Mouse (Mus musculus) stomach, embryonic 16.5 days (tissue): ENCODE results near the gene Gbx2. TPM values are rescaled to one million over a fixed set of nuclear protein-coding genes. Genes with fewer than 3 reads are reported as not detected.

ENCODE experiments used
- ATAC-seq: fragments of 200-750 bp; cut with Nextera tagmentation; 2 replicates; pipeline ENCODE4 v1.8.0; 2017; ENCODE audit warnings: moderate number of reproducible peaks, moderate TSS enrichment; ENCODE audit not compliant: insufficient read depth, low FRiP score
- H3K27ac ChIP-seq: fragments of 300-500 bp; sonication (generic); 2 replicates; pipeline ENCODE4 v1.5.1; 2014; ENCODE audit warnings: low read length
- H3K27me3 ChIP-seq: fragments of 300-500 bp; sonication (generic); 2 replicates; pipeline ENCODE4 v1.6.1; 2014; ENCODE audit warnings: low read length, control low read depth, mixed read lengths; ENCODE audit not compliant: control insufficient read depth, insufficient read depth
- H3K36me3 ChIP-seq: fragments of 300-500 bp; sonication (generic); 2 replicates; pipeline ENCODE4 v1.6.1; 2014; ENCODE audit warnings: low read length; ENCODE audit not compliant: control insufficient read depth, insufficient read depth
- H3K4me1 ChIP-seq: fragments of 300-500 bp; sonication (generic); 2 replicates; pipeline ENCODE4 v1.6.1; 2014; ENCODE audit warnings: low read length, control low read depth, mixed read lengths; ENCODE audit not compliant: control insufficient read depth, insufficient read depth
- H3K4me2 ChIP-seq: fragments of 300-500 bp; sonication (generic); 2 replicates; pipeline ENCODE4 v1.6.1; 2014; ENCODE audit warnings: low read depth, low read length, mixed read lengths
- H3K4me3 ChIP-seq: fragments of 300-500 bp; sonication (generic); replicated peaks from 2 replicates; pipeline ENCODE4 v1.5.1; 2014; ENCODE audit warnings: mild to moderate bottlenecking, low read length
- H3K9ac ChIP-seq: fragments of 300-500 bp; sonication (generic); 2 replicates; pipeline ENCODE4 v1.6.1; 2014; ENCODE audit warnings: low read length
- H3K9me3 ChIP-seq: fragments of 300-500 bp; sonication (generic); replicated peaks from 2 replicates; pipeline ENCODE4 v1.6.1; 2016; ENCODE audit warnings: low read length, control low read depth; ENCODE audit not compliant: control insufficient read depth
- WGBS: fragments of 180-500 bp; shearing (Covaris S2); extraction: QIAGEN DNeasy Blood & Tissue Kit; methylation state at CpG from one replicate; pipeline ENCODE4 v1.1.7; 2014; 5-methylcytosine and 5-hydroxymethylcytosine counted together
- polyA plus RNA-seq: library from polyadenylated mRNA; unstranded; fragments of >200 nt; fragmentation: Nextera tagmentation; extraction: Ambion mirVana; gene quantifications from 2 replicates; pipeline ENCODE4 v1.2.1, GENCODE M21; 2015

The Gbx2 gene
- polyA plus RNA-seq, 1 experiment from 2014 or later = not detected

GRCm38 (mm10) chr1:89932021-89932423 is 1.0 kb upstream of the Gbx2 start:
- Histone ChIP-seq H3K36me3 (no peaks in the 10 kb centered on the region), H3K4me2 (no peak overlapping the region), H3K27me3 (peaks cover 85% of the 10 kb centered on the region), H3K9ac (no peak overlapping the region), H3K4me1 (peaks cover 20% of the 10 kb centered on the region; the same call in 1 of the 2 replicates), H3K27ac (no peak overlapping the region), H3K4me3 (no peak overlapping the region), H3K9me3 (no peaks in the 10 kb centered on the region)
- ATAC-seq = no peak
- WGBS = 5% methylated on average over 19 of the region's 19 CpGs

GRCm38 (mm10) chr1:89930551-89930950 is 428 bp downstream of the Gbx2 start:
- WGBS = under 1% methylated on average over 45 of the region's 45 CpGs
- peaks cover 85% of the 10 kb centered on the region for H3K27me3 ChIP-seq
- H3K9ac ChIP-seq = peak overlapping the region; percentile 19; the same call in 1 of the 2 replicates
- H3K4me2 ChIP-seq = peak overlapping the region; percentile 88
- no peak for ATAC-seq
- no peaks in the 10 kb centered on the region for H3K36me3 ChIP-seq
- H3K4me1 ChIP-seq = peaks cover 20% of the 10 kb centered on the region; the same call in 1 of the 2 replicates
- H3K4me3 ChIP-seq = peak overlapping the region; percentile 49
- H3K27ac ChIP-seq = no peak overlapping the region
- no peaks in the 10 kb centered on the region for H3K9me3 ChIP-seq

- peak overlapping the region; percentile 88 for H3K4me2 ChIP-seq
- no peaks in the 10 kb centered on the region for H3K9me3 ChIP-seq
- H3K27ac ChIP-seq = no peak overlapping the region
- H3K9ac ChIP-seq = peak overlapping the region; percentile 19; the same call in 1 of the 2 replicates
- no peak for ATAC-seq
- under 1% methylated on average over 54 of the region's 55 CpGs for WGBS
- H3K4me3 ChIP-seq = peak overlapping the region; percentile 49
- peaks cover 88% of the 10 kb centered on the region for H3K27me3 ChIP-seq
- no peaks in the 10 kb centered on the region for H3K36me3 ChIP-seq
- peaks cover 17% of the 10 kb centered on the region; the same call in 1 of the 2 replicates for H3K4me1 ChIP-seq
Measured at GRCm38 (mm10) chr1:89929721-89930505, 1.1 kb downstream of the Gbx2 start.

DNA sequence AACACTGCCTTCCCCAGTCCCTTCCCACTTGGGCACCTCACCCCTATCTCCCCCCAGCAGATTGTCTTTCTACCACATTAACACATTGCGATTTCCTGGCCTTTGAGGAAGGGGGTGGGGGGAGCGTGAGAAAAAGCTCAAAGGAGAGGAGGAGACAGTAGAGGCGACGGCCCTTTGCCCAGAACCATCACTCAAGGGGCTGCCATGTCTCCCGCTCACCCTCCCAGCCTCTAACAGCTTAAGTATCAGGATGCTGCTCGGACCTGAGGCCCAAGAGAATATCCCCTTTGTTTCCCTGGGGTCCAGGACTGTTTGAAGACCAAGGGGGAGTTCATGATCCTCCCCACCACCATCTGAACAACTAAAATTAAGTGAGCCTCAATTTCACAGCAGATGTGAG is 1.8 kb downstream of the Gbx2 start:
- Histone ChIP-seq H3K4me3 (0 out of 2 replicates have a peak overlapping the region, but pooled peaks have one; percentile 0), H3K4me1 (peaks cover 17% of the 10 kb centered on the region; the same call in 1 of the 2 replicates), H3K27ac (no peak overlapping the region), H3K4me2 (no peak overlapping the region), H3K27me3 (peaks cover 91% of the 10 kb centered on the region), H3K36me3 (no peaks in the 10 kb centered on the region), H3K9ac (no peak overlapping the region), H3K9me3 (no peaks in the 10 kb centered on the region)
- ATAC-seq = no peak
- 5% methylated on average over 6 of the region's 6 CpGs for WGBS

DNA sequence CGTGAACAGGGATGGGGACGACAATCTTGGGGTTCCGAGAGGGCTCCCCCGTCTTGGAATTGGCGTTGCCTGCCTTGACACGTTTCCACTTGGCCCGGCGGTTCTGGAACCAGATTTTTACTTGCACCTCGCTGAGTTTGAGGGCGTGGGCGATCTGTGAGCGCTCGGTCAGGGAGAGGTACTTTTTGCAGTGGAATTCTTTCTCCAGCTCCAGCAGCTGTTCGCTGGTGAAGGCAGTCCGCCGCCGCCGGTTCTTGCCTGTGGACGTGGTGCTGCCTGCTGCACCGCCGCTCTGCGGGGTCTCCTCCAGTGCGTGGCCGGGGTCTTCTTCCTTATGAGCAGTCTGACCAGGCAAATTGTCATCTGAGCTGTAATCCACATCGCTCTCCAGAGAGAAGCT is 2.3 kb downstream of the Gbx2 start:
- H3K36me3 ChIP-seq = no peaks in the 10 kb centered on the region

GRCm38 (mm10) chr1:89927061-89927661 is 3.8 kb downstream of the Gbx2 start:
- WGBS = 1% methylated on average over 36 of the region's 36 CpGs
- no peaks in the 10 kb centered on the region for H3K9me3 ChIP-seq
- peak overlapping the region; percentile 50 for H3K4me2 ChIP-seq
- H3K27ac ChIP-seq = no peak overlapping the region
- peak overlapping the region; percentile 32 for H3K4me3 ChIP-seq
- H3K36me3 ChIP-seq = no peaks in the 10 kb centered on the region
- H3K4me1 ChIP-seq = peaks cover 24% of the 10 kb centered on the region
- H3K27me3 ChIP-seq = peaks cover 96% of the 10 kb centered on the region
- no peak overlapping the region for H3K9ac ChIP-seq
- no peak for ATAC-seq

More for the DNA sequence above, 2.3 kb downstream of the Gbx2 start:
- Histone ChIP-seq H3K4me3 (0 out of 2 replicates have a peak overlapping the region, but pooled peaks have one; percentile 0), H3K27me3 (peaks cover 91% of the 10 kb centered on the region), H3K4me2 (no peak overlapping the region), H3K27ac (no peak overlapping the region), H3K4me1 (peaks cover 17% of the 10 kb centered on the region; the same call in 1 of the 2 replicates), H3K9ac (no peak overlapping the region), H3K9me3 (no peaks in the 10 kb centered on the region)
- no peak for ATAC-seq
- 13% methylated on average over 25 of the region's 25 CpGs for WGBS

- Histone ChIP-seq H3K4me3 (peak overlapping the region; percentile 32), H3K9me3 (no peaks in the 10 kb centered on the region), H3K4me2 (peak overlapping the region; percentile 50), H3K36me3 (no peaks in the 10 kb centered on the region), H3K27me3 (peaks cover 96% of the 10 kb centered on the region), H3K27ac (no peak overlapping the region), H3K9ac (no peak overlapping the region), H3K4me1 (peaks cover 24% of the 10 kb centered on the region)
- 29% methylated on average over 9 of the region's 9 CpGs for WGBS
- no peak for ATAC-seq
Measured at GRCm38 (mm10) chr1:89926583-89927060, 4.4 kb downstream of the Gbx2 start.

DNA sequence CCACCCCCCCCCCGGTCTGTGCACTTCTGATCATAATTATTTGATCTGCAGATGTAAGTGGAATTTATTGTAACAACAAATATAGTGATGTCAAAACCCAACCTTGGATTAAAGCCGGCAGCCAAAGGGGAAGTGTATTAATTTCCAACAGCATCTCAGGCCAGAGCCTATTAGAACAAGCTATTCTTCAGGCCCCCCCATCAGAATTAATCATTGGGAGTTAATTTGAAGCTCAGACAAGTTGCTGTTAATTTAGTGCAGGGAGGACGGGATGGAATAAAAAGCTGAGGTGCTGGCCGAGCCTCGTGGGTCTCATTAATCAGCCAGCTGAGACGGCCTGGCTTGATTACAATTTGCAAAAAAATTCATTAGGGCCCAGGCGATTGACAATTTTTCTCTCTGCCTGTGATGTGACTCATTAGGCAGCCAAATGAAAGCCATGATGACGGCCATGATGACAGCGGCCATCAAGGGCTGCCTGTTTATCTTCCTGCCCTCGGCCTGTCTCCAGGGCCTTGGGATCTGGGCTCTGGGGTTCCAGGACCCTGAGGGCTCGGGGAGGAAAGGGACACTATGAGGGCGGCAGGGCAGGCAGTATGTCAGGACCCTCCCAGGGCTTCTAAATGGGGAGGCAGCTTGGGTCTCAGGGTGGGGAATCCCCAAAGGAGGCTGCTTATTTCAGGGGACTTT is 5.3 kb downstream of the Gbx2 start:
- Histone ChIP-seq H3K4me1 (peaks cover 20% of the 10 kb centered on the region), H3K27me3 (peaks cover 96% of the 10 kb centered on the region)
- WGBS = 44% methylated on average over 12 of the region's 12 CpGs

More for the DNA sequence above, 5.3 kb downstream of the Gbx2 start:
- H3K27ac ChIP-seq = no peak overlapping the region
- H3K4me2 ChIP-seq = no peak overlapping the region
- H3K9me3 ChIP-seq = no peaks in the 10 kb centered on the region
- no peak for ATAC-seq
- no peaks in the 10 kb centered on the region for H3K36me3 ChIP-seq
- no peak overlapping the region for H3K4me3 ChIP-seq
- no peak overlapping the region for H3K9ac ChIP-seq
